Mouse (Mus musculus) erythroblast, adult 5-6 weeks (primary cell): ENCODE measurements around the gene Trmt112. TPM values are rescaled to one million over a fixed set of nuclear protein-coding genes. Genes with fewer than 3 reads are reported as not detected.

ENCODE experiments used
- ATAC-seq: replicated peaks from 2 replicates; pipeline ENCODE4 v1.8.0; 2016; ENCODE audit warnings: moderate number of reproducible peaks, mild to moderate bottlenecking, moderate TSS enrichment, inconsistent platforms; ENCODE audit not compliant: poor library complexity, low FRiP score, severe bottlenecking
- total RNA-seq, 2 experiments: library from RNA; stranded (forward) in 1 of 2; stranded (reverse) in 1 of 2; fragments of 150-400 nt in 1 of 2; fragments of 200-764, 138-1000 nt in 1 of 2; gene quantifications; 2 replicates each; pipeline versions ENCODE4 v1.2.3 to v1.2.4; 2015 to 2017; ENCODE audit warnings: low replicate concordance in 2 of 2

The Trmt112 gene
- total RNA-seq, 2 experiments from 2014 or later = 46.7 to 49.4 TPM

- no peak for ATAC-seq
These were observed 1.5 kb upstream of the Trmt112 start for GRCm38 (mm10) chr19:6907811-6908540.

- no peak for ATAC-seq
These were observed 477 bp upstream of the Trmt112 start for GRCm38 (mm10) chr19:6909021-6909420.

- peak; percentile 54 for ATAC-seq
These were observed 808 bp downstream of the Trmt112 start for GRCm38 (mm10) chr19:6910306-6910705.

GRCm38 (mm10) chr19:6911101-6912074 is 1.9 kb downstream of the Trmt112 start:
- no peak for ATAC-seq

GRCm38 (mm10) chr19:6912205-6912970 is 2.9 kb downstream of the Trmt112 start:
- no peak for ATAC-seq

GRCm38 (mm10) chr19:6913036-6913435 is 3.5 kb downstream of the Trmt112 start:
- no peak for ATAC-seq

GRCm38 (mm10) chr19:6913991-6914390 is 4.5 kb downstream of the Trmt112 start:
- ATAC-seq = no peak

GRCm38 (mm10) chr19:6914540-6914939 is 5.0 kb downstream of the Trmt112 start:
- no peak for ATAC-seq

- ATAC-seq = no peak
These were observed 5.8 kb downstream of the Trmt112 start for GRCm38 (mm10) chr19:6915276-6915675.

GRCm38 (mm10) chr19:6916496-6916895 is 7.0 kb downstream of the Trmt112 start:
- ATAC-seq = no peak

GRCm38 (mm10) chr19:6918321-6918720 is 8.8 kb downstream of the Trmt112 start:
- no peak for ATAC-seq

- ATAC-seq = no peak
These were observed 9.9 kb downstream of the Trmt112 start for GRCm38 (mm10) chr19:6919431-6919830.

GRCm38 (mm10) chr19:6919876-6920740 is 10.6 kb downstream of the Trmt112 start:
- ATAC-seq = no peak

GRCm38 (mm10) chr19:6920741-6921636 is 11.5 kb downstream of the Trmt112 start:
- ATAC-seq = no peak

GRCm38 (mm10) chr19:6921647-6922567 is 12.4 kb downstream of the Trmt112 start, which contains the start of gene Esrra:
Esrra (minus strand) TSS chr19:6921813.
- ATAC-seq = peak; percentile 93

GRCm38 (mm10) chr19:6922901-6923735 is 13.6 kb downstream of the Trmt112 start:
- ATAC-seq = no peak
